Mouse (Mus musculus): ENCODE measurements around the gene Gal3st1.

Gal3st1 gene

GRCm38 (mm10) chr11:4031961-4032360 lies 48.5 kb downstream of the Gal3st1 start:
- DNase-seq (ENCODE audit: low read depth, low spot score) = peak; percentile 36

- DNase-seq (ENCODE audit: low read depth, low spot score) = no peak
Observed at GRCm38 (mm10) chr11:4033471-4033870, 50.0 kb downstream of the Gal3st1 start.

- no peak for DNase-seq (ENCODE audit: low read depth, low spot score)
Observed at GRCm38 (mm10) chr11:4034169-4034568, 50.7 kb downstream of the Gal3st1 start.

GRCm38 (mm10) chr11:4035116-4035892 lies 51.9 kb downstream of the Gal3st1 start:
- peak; percentile 66 for DNase-seq (ENCODE audit: low read depth, low spot score)

- no peak for DNase-seq (ENCODE audit: low read depth, low spot score)
Observed at GRCm38 (mm10) chr11:4035916-4036315, 52.5 kb downstream of the Gal3st1 start.

- DNase-seq (ENCODE audit: low read depth, low spot score) = no peak
Observed at GRCm38 (mm10) chr11:4036365-4037084, 53.1 kb downstream of the Gal3st1 start.

- DNase-seq (ENCODE audit: low read depth, low spot score) = no peak
Observed at GRCm38 (mm10) chr11:4039951-4040350, 56.5 kb downstream of the Gal3st1 start.

- no peak for DNase-seq (ENCODE audit: low read depth, low spot score)
Observed at GRCm38 (mm10) chr11:4041123-4041625, 57.7 kb downstream of the Gal3st1 start.

- no peak for DNase-seq (ENCODE audit: low read depth, low spot score)
Observed at GRCm38 (mm10) chr11:4043081-4043480, 59.6 kb downstream of the Gal3st1 start.

- DNase-seq (ENCODE audit: low read depth, low spot score) = no peak
Observed at GRCm38 (mm10) chr11:4046526-4046925, 63.1 kb downstream of the Gal3st1 start.

- no peak for DNase-seq (ENCODE audit: low read depth, low spot score)
Observed at GRCm38 (mm10) chr11:4047766-4048165, 64.3 kb downstream of the Gal3st1 start.

- no peak for DNase-seq (ENCODE audit: low read depth, low spot score)
Observed at GRCm38 (mm10) chr11:4048438-4048837, 65.0 kb downstream of the Gal3st1 start.

Data from ES-CJ7 (cell line).